Mouse (Mus musculus): Measurements from ENCODE around the gene Pnp2.
"Not testable (repeated sequence)": the region's sequence is repeated elsewhere in the genome, so short reads cannot be mapped to it uniquely, and the experiment has no call there.

The Pnp2 gene

GRCm38 (mm10) chr14:50957146-50957545 lies 1.4 kb downstream of the Pnp2 start:
- DNase-seq (ENCODE audit: low spot score in 2 of 2) = not testable (repeated sequence)

- DNase-seq (ENCODE audit: low spot score in 2 of 2) = not testable (repeated sequence)
Observed at GRCm38 (mm10) chr14:50958289-50958995, 2.6 kb downstream of the Pnp2 start.

GRCm38 (mm10) chr14:50968216-50968980 lies 12.6 kb downstream of the Pnp2 start:
- DNase-seq (ENCODE audit: low spot score in 2 of 2) = no peak

GRCm38 (mm10) chr14:50969041-50969440 lies 13.2 kb downstream of the Pnp2 start:
- DNase-seq (ENCODE audit: low spot score in 2 of 2) = no peak

- DNase-seq (ENCODE audit: low spot score in 2 of 2) = peak; percentile 29 to 39
Observed at GRCm38 (mm10) chr14:50969558-50970544, 14.1 kb downstream of the Pnp2 start.

GRCm38 (mm10) chr14:50970822-50971221 lies 15.0 kb downstream of the Pnp2 start:
- DNase-seq (ENCODE audit: low spot score in 2 of 2) = no peak

GRCm38 (mm10) chr14:50973054-50973453 lies 17.3 kb downstream of the Pnp2 start:
- DNase-seq (ENCODE audit: low spot score in 2 of 2) = not testable (repeated sequence)

GRCm38 (mm10) chr14:50973700-50974099 lies 17.9 kb downstream of the Pnp2 start:
- DNase-seq (ENCODE audit: low spot score in 2 of 2) = no peak

- DNase-seq (ENCODE audit: low spot score in 2 of 2) = no peak
Observed at GRCm38 (mm10) chr14:50975001-50975400, 19.2 kb downstream of the Pnp2 start.

- DNase-seq (ENCODE audit: low spot score in 2 of 2) = no peak
Observed at GRCm38 (mm10) chr14:50976674-50977073, 20.9 kb downstream of the Pnp2 start.

- DNase-seq (ENCODE audit: low spot score in 2 of 2) = not testable (repeated sequence)
Observed at GRCm38 (mm10) chr14:50978451-50978850, 22.7 kb downstream of the Pnp2 start.

- DNase-seq (ENCODE audit: low spot score in 2 of 2) = no peak
Observed at GRCm38 (mm10) chr14:50979631-50980030, 23.8 kb downstream of the Pnp2 start.

- DNase-seq (ENCODE audit: low spot score in 2 of 2) = no peak
Observed at GRCm38 (mm10) chr14:50981207-50981606, 25.4 kb downstream of the Pnp2 start.

GRCm38 (mm10) chr14:50981837-50982236 lies 26.0 kb downstream of the Pnp2 start:
- DNase-seq (ENCODE audit: low spot score in 2 of 2) = no peak

- no peak for DNase-seq (ENCODE audit: low spot score in 2 of 2)
Observed at GRCm38 (mm10) chr14:50987668-50988067, 31.9 kb downstream of the Pnp2 start.

- DNase-seq (ENCODE audit: low spot score in 2 of 2) = no peak
Observed at GRCm38 (mm10) chr14:50991037-50991436, 35.2 kb downstream of the Pnp2 start.

GRCm38 (mm10) chr14:50997088-50997487 lies 41.3 kb downstream of the Pnp2 start:
- DNase-seq (ENCODE audit: low spot score in 2 of 2) = no peak

- no peak for DNase-seq (ENCODE audit: low spot score in 2 of 2)
Observed at GRCm38 (mm10) chr14:50997999-50998666, 42.3 kb downstream of the Pnp2 start.

- DNase-seq (ENCODE audit: low spot score in 2 of 2) = no peak
Observed at GRCm38 (mm10) chr14:51007152-51007801, 51.5 kb downstream of the Pnp2 start, which contains the start of gene Rnase10. TSS of gene Rnase10 (plus strand) at chr14:51007751.

GRCm38 (mm10) chr14:51007914-51008713 lies 52.3 kb downstream of the Pnp2 start:
- peak; percentile 32 to 43 for DNase-seq (ENCODE audit: low spot score in 2 of 2)

All from right cerebral cortex, postnatal 36 days (tissue).